Mouse (Mus musculus) mouse trophoblast stem cell (cell line): Measurements from ENCODE around the gene Cyp2u1.

Source experiments
- in situ Hi-C, 2 experiments: fragments of 300-500 bp; cut with MseI, MboI; formaldehyde crosslinking; loops; 2 replicates in 1 of 2; 3 replicates in 1 of 2; pipeline ENCODE4 v1.15.1; 2025

Gene Cyp2u1

DNA sequence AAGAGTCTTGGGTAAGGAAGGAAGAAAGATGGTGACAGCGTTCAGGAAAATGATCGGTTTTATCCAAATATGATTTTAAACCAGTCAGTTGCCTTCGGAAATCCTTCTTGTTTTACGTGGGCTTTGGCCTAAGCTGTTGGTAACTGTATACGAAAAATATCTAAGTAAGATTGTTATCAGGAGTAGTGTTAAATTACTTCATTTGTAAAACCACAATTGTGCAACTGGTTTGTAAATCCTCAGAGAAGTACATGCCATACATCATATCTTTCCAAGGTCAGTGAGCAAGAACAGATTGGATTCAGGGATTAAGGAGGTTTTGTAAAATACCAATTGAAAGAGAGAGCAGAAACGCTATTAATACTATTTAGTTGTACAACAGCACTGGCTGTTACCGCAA lies 3.2 kb upstream of the Cyp2u1 start:
- in situ Hi-C loops, result no loop called here

DNA sequence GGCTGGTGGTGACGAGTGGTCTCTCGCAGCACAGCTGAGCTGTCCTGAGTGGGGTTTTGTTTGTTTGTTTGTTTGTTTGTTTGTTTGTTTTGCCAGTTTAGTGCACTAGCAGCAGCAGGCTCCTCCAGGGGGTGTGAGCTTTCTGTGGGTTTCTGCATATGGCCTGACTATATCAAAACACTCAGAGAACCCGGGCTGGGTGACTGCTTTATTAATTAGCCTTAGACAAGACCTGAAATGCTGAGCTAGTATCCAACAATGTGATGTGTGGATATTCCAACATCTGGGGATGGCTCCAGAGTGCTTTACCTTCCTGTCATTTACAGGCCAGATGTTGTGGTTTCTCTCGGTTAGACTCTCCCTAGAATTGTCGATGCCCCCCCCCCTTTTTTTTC lies 290 bp upstream of the Cyp2u1 start:
- in situ Hi-C loops, result no loop called here

DNA sequence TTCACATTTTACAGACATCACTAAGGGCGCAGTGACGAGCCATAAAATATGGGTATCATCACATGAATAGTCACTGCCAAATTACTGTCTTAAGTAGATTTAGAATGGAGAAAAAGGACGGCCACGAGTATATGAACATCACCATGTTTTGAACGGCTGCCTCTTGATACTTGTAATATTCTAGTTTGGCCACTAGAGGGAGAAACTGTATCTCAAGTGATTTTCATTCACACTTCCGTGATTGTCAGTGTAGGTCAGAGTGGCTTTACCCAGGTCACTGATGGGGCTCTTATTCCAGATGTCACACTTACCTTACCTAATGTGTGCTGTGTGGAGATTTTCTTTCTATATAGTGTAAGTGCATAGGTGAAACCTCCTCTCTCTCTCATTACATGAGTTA lies 3.1 kb downstream of the Cyp2u1 start:
- in situ Hi-C loops, result no loop called here

DNA sequence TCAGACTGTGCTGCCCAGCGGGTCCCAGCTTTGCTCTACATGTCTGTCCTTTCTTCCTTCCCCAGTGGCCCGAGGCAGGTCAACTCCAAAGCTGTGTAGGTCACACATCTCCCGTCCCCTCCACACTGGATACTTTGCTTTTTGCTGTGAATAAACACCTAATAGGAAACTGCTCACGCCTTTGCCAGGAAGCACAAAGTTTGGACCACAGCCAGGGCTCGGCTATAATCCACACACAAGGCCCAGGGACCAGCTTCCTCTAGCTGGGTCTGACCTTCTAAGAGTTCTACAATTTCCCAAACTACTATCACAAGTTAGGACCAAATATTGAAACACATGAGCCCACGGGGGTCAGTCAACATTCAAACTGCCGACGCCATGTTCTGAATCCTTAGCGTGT lies 3.9 kb downstream of the Cyp2u1 start:
- in situ Hi-C loops, result no loop called here

DNA sequence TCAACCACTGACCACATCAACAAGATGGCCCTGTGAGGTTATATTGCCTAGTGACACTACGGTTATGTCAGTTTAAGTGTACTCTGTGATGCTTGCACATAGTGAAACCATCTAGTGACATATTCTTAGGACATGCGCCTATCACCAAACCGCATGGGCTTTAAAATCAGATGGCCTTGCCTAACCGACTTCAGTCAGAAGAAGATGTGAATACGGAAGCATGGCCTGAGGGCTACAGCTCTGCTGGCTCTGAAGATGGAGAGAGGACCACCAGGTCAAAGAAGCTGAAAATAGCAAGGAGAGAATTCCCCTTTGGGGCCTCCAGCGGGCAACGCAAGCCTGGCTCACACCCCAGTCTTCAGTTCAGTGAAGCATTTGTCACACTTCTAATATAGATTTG lies 6.1 kb downstream of the Cyp2u1 start:
- in situ Hi-C loops, result no loop called here

DNA sequence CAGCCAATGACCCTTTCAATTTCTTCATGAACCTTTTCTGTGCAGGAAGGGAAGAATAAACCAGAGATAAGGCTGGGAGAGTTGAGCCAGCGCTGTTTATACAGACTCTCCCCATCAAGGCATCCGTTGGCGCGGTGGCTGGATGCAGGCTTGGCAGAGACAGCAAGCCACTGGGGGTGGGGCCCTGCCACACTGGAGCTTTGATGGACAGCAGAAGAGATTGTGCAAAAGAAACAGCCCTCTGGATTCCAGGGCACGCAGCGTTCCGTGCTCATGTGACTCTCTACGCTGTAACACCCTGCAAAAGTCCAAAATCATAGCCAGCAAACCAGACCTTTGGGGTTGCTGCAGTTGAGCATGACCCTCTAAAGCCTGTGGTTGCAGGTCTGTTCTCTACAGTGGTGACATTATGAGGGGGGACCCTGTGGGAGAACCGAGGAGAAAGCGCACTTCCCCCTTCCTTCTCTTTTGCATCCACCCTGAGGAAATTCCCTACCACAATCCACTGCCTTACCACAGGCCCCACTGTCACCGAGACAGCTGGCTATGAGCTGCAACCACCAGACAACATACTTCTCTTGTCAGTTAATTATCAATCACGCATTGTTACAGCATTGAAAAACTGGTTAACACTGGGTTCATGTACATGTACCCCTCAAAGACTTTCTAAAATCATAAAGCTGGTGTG lies 7.4 kb downstream of the Cyp2u1 start:
- in situ Hi-C loops, result no loop called here

DNA sequence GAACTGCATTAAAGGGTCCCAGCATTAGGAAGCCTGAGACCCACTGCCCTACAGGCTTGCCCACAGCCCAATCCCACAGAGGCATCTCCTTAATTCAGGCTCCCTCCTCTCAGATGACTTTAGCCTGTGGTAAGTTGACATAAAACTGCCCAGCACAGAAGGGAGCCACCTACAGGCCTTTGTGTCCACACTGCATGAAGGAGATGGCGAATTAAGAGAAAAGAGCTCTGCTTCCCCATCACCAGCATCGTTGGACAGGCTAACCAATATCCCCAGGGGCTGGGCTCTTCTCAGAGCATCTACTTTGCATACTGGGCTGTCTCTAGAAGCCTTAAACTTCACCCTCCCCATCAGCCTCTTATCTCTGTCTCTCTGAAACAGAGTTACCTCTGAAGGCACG lies 8.5 kb downstream of the Cyp2u1 start:
- in situ Hi-C loops, result no loop called here

DNA sequence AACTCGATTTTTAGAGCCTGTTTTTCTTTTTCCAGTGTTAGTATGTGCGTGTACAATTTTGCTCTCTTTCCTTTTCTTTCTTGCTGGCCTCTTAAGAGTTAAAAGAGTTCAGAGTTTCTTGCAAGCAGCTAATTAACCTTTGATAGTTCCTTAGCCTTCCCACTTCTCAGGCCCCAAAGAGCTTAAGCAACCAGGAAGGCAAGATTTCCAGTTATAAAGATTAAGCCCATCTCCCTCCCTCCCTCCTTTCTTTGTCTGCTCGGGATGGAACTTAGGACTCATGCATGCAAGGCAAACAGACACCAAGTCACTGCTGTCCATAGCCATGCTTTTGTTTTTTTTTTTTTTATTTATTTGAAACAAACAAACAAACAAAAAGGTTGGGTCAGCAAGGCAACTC lies 10.1 kb downstream of the Cyp2u1 start:
- in situ Hi-C loops, result no loop called here

DNA sequence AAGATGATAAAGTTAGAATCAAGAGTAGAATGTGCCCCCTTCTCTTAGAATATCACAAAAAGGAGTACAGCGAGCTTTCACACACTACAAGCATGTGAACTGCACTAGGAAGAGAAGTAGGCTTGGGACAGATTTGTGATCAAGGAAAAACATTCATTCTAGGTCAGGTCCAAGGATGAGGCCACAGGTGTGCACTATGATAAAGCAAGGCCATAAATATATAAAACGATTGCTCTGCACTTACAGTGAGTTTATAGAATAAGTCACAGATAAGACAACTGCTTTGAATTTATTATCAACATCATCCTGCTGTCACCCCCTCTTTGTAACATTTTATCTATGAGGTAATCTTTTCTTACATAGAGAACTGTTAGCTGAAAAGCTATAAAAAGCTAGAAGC lies 10.7 kb downstream of the Cyp2u1 start:
- in situ Hi-C loops, result no loop called here

DNA sequence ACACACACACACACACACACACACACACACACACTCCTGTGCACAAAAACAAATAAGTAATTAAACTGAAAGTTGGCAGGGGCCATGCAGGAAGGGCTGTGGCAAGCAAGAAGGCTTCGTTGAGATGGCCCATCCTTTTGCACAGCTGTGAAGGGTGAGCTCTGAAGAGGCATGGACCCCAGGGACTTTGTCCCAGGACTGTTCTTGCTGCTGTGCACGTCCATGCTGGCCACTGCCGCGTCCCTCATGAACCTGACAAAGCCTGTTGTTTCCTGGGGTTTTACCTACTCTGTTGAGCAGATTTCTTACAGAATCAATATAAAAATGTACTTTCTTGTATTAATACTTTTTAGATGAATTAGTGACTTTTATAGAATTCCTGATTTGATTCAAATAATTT lies 11.1 kb downstream of the Cyp2u1 start:
- in situ Hi-C loops, result no loop called here

DNA sequence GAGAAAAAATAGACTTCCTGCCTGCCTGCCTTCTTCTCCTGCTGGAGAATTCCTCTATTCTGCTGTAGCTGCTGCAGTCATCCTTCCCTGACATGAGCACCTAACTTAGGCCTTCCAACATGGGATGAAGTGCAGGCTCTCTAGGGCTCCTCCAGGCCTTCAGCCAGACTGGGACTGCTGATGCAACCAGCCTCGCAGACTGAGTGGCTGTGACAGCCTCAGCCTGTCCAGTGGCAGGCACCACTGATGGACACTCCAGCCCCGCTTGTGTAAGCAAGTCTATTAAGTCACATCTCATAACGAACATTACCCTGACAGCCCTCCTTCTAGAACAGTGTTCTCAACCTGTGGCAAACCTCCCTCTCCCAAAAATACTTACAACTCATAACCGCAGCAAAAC lies 28.9 kb downstream of the Cyp2u1 start:
- in situ Hi-C loops, result no loop called here

DNA sequence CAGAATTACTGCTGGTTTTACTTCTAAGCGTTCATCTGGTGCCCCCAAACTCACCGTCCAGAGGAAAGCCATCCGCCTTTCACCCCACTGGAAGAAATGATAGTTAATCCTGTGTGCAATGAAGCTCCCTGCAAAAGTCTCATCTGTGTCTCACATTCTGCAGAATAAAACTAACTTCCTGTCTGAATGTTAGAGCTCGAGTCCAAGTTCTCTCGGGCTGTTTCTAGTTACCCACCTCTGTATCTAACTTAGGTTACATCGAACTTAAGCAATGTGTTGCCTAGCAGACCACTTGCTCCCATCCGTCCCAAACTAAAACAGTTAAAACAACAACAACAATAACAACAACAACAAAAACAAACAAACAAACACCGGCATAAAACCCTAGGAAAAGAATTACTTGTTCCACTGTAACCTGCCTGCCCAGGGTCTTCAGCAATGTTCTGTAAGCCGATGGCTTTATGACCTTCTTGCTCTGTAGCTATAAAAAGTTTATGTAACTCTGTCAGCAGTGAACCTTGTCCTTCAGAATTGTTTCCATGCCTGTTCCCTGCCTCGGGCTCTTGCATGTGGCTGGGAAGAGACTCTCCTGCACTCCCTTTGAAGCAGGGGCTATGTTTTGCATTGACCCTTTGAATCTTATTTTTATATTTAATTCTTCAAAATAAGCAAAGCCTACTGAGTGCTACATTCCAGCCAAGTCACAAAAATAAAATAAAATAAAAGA lies 30.5 kb downstream of the Cyp2u1 start:
- in situ Hi-C loops, result no loop called here

DNA sequence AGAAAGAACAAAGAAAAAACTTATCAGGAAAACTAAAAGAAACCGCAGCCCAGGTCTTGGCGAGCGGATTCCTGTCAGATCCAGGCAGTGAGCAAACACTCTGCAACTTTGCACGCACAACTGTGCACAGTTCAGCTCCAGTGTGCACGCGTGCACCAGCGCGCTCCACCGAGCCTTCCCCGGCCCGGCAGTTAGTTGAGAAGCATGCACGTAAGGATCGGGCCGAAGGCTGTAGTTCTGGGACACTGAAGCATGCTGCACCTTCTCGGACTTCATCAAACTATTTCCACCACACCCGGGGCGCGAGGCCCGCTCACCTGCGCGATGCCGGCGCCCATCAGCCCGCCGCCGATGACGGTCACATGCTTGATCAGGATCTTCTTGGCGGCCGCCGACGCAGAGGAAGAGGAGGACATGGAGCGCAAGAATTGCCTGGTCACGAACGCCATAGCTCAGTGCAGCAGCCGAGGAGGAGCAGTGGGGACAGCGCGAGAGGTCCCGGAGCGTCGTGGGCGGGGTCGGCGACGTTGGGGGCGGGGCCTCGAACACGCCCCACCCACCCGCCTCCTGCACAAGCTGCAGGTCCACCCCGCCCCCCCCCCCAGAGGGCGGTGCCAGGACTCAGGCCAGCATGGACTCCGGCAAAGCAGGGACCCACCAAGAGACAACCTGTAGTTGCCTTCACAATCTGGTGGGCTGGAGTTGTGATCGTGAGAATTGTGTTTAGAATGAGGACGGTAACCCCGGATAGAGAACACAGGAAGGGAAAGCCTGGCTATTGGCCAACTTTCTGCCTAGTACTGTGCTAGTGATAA lies 31.3 kb downstream of the Cyp2u1 start, which contains the start of gene Hadh:
Gene Hadh, minus strand, starts transcription at position 543 of the 815 bp plus-strand sequence.
- in situ Hi-C loops, result no loop called here

DNA sequence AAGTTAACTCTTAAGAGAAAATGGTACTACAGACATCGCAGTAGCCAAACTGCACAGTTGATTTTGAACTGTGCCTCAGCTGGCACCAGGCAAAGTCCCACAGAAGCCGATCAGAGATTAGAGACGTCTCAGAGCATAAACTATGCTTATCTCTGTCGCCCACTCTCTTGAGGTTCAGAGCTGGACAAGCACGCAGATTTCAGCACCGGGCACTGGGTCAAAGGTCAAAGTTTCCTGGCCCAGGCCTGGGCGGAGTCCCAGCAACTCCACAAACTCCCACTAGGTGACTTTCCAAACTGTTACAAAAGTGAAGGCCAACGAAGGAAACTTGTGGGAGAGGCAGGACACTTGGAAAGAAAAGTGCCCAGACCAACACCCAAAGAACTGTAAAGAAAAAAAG lies 31.9 kb downstream of the Cyp2u1 start:
- in situ Hi-C loops, result no loop called here

DNA sequence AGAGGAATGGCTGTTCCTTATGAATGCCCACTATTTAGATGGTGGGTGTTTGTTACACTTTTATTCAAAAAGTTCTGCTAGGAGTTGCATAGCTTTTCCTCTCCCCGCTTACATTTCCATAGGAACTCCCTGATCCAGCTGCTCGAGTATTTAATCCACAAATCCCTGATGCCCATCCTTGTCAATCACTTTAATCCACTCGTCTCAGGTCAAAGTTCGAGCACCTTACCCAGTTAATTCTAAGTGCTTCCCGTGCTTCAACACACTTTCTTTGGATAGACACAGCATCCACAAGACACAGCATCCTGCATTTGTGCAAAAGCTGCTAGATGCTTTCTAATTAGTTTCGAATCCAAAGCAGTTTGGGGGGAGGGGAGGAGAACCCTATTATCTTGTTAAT lies 32.6 kb downstream of the Cyp2u1 start:
- in situ Hi-C loops, result no loop called here

DNA sequence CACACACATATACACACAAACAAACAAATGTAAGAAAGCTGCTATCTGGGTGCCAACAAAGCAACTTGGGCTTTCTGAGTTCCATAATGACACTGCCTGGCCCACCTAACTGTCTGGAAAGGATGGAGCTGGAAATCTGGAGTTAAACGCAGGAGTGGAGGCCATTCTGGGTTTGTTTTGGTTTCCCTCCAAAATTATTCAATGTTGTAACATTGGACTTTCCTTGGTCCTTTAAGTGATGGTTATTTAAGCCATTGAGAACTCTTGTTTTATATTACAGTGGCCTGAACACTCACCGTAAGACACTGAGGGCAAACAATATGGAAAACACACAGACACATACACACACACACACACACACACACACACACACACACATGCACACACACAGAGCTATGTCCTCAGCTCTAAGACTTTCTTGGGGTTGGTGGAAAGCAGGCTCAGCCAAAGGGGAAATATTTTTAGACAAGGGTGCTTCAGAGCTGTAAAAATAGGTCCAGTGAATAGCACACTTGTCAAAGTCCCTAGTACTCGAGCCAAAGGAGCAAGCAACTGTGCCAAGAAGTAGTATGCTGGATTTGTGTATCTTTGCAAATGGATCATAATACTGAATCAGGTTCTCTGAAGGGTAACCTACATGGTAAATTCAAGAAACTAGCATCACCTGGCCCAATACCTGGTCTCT lies 36.5 kb downstream of the Cyp2u1 start:
- in situ Hi-C loops, result no loop called here

DNA sequence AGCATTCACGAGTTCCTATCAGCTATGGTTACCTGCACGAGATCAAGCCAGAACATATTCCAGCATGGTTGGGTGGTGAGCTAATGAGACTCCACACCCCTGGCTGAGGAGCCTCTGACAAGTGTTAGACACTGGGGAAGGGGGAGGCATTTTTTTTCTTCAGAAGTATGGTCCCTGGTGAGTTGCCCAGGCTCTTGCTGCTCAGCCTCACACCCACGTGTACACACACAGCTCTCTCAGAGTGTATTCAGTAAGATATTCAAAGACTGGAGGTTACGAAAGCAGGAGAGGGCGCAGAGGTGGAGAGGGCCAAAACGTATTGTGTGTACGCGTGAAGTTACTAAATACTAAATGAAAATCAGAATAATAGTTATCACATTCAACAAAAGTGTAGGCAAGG lies 37.5 kb downstream of the Cyp2u1 start:
- in situ Hi-C loops, result no loop called here

DNA sequence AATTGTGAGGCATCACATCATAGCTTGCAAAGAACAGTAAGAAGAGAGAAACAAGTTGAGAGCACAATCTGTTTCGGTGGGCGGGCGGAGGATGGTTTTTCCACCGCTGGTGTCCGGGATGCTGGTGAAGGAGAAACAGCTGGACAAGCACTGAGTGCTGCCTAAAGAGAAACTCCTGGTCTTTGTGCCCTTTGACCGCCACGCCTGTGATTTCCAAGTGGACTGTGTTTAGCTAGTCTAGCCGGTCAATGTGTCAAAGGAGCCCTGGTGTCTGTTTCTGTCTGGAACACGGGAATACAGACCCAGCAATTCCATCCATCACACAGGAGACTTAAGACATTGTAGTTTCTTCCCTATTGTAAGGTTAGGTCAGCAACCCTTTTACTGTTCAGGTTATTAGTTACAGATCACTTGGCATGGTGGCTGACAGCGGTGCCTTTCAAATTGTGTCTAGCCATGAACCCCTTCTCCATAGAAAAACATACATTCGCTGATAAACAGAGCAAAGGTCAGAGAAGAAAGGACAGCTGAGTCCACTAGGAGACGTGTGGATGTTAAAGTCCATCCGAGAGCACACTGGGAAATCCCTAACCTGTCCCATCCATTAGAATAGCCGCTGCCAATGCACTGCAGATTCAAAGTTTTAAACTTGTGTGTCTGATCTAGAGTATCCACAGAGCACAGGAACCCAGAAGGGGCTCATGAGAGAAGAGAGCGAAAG lies 39.1 kb downstream of the Cyp2u1 start:
- in situ Hi-C loops, result no loop called here

DNA sequence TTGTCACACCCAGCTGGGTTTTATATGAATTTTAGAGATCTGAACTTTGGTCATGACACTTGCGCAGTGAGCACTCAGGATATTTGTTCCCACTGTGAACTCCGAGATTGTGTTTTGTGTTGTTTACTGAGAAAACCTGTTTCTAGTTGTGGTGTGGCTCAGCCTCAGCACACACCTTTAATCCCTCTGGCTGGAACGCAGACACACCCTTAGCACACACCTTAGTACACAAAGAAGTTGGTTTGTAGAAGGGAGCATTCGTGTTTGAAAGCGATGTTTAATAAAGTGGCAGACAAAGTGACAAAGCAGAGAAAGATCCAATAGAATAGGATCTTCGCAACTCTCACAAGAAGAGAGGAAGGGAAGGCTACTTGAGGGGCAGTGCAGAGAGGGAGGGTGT lies 42.6 kb downstream of the Cyp2u1 start:
- in situ Hi-C loops, result no loop called here

DNA sequence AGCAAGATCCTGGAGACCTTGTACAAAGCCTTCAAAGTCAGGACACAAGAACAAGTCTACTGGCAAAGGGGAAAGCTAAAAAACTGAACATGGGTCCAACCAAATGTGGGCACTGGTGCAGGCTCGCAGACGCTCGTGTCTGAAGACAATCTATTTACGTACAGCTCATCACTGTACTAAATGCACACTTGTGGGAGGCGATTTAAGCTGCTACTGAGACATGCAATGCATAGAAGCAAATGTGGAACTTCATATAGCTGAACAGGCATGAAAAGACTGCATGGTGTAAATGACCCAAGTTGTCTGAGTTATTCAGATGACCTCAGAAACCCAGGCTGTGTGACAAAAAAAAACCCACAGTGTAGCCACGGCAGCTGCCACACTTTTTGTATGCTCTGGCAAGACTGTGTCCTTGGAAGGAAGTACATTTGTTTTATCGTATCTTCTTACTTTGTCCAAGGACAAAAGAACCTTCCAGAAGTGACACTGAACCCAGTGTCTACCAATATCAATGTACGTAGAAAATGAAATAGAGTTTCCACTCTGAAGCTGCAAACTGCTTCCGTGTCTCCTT lies 43.5 kb downstream of the Cyp2u1 start:
- in situ Hi-C loops, result no loop called here

DNA sequence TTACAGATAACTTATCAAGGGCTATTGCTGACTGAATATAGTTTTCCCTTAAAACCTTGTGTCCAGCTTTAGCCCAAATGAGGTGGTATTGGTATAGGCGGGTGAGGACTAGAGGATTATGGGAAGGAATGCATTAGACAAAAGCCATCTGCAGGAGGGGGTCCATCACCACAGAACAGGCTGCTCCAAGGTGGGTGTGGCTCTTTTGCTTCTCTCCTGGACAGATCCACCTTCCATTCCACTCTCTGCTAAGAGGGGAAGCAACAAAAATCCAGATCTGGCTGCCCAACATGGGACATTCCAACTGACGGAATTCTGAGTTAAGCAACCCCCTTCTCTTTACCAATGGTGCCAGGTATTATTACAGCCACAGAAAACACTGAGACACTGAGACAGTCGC lies 44.1 kb downstream of the Cyp2u1 start:
- in situ Hi-C loops, result no loop called here
